Mouse (Mus musculus): ENCODE data around the gene Znrd1as.
A peak's percentile ranks its signal among the peaks of the same experiment; 100 is the strongest.

Znrd1as gene

DNA sequence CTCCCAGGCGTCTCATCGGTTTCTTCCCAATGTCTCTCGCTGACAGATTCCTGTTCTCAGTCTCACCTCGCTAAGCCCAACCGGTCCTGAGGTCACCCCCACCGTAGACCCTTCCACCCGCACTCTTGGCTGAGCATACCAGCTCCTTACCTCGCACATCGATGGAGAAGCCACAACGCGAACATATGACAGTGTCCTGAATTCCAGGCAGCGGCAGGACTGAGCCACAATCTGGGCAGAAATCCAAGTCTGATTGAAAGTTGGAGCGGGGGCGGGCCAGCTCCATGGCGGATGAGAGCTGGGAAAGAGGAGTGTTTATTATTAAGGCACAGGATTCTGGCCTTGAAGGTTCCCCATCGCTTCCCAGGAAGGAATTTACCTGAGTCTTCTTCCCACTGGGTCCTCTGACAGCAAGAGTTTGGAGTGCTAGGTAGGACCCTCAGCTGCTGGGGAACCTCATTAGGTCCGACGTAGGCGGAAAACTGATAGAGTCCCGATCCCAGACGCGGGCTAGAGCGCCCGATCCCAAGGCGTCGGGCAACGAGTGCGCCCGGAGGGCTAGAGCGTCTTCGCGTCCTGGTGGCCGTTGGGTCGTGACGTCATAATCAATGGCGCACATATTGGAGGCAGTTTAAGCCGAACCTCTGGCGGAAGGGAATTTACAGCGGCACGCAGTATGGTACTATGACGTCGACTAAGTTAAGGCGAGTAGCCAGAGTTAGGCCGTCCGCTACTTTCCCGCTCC is at the start of gene Znrd1as, which contains the start of gene Znrd1:
Gene Znrd1as (plus strand): TSS at position 594 of the 745 bp plus-strand sequence.
Gene Znrd1 (minus strand): TSS at position 561 of the 745 bp plus-strand sequence.
- peak; percentile 92 to 95 for DNase-seq

DNA sequence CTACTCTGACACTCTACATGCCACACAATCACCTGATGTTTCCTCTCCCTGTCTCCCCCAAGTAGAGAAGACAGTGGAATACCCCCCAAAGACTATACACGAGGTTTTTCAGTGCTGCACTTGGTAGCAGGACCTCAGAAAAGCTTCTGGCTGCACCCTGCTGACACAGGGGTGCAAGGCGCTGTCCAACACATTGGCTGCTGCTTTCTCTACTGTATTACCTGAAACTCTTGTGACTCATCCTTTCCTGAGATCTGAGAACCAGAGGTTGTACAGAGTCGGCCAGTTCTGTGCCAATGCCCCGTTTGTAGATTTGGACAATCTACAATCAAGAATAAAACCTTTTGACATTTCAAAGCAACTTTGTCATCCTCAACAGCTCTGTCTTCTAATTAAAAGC is 48.6 kb upstream of the Znrd1as start:
- DNase-seq: no peak

DNA sequence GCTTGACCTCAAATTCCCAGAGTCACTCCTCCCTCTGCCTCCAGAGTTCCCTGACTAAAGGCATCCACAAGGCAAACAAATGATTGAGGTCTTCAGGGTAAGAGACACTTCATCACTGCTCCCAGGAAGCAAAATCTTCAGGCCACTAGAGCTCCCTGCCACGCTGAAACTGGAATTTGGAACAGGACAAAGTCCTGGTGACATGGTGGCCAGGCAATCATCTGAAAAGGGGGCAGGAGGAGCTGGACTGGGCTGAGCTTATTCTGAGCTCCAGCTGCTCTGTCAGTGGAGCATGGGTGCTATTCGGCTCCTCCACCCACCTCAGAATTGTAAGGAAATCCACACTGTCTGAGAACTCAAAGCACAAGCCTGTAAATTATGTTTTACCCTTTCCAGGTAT is 46.4 kb upstream of the Znrd1as start:
- no peak for DNase-seq

DNA sequence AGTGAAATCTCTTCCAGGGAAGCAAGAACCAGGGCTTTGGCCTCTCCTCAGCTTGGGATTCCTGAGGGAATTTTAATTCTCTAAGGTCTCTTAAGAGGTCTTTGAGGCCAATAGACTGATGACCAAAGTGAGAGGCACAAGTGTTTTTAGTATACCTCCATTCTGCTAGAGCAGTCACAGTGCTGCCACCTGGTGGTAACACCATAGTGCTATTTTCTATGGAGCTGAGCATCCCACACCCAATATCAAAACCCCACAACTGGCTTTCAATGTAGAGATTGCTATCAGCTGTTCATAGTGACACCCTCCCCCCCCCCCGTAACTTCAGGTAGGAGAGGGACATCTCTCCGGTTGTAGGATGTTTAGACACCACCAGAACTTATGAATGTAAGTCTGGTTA is 44.3 kb upstream of the Znrd1as start:
- DNase-seq: peak; percentile 72 to 90

DNA sequence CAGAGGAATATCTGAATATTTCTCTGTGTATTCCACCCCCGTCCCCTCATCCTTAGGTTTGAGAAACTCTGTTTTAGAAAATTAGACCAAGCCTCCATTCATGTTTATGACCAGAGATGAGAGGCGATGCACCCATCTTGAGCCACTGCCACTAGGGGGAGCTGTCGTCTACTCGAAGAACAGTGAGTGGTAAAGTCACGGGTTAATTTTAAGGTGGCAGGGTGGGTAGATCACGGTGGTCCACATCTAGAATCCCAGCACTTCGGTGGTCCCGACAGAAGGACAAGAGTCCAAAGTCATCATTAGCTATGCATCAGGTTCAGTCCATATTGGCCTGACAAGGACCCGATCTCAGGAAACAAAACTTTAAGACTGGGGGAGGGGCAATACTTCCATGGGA is 43.3 kb upstream of the Znrd1as start:
- DNase-seq: peak; percentile 60 to 81

DNA sequence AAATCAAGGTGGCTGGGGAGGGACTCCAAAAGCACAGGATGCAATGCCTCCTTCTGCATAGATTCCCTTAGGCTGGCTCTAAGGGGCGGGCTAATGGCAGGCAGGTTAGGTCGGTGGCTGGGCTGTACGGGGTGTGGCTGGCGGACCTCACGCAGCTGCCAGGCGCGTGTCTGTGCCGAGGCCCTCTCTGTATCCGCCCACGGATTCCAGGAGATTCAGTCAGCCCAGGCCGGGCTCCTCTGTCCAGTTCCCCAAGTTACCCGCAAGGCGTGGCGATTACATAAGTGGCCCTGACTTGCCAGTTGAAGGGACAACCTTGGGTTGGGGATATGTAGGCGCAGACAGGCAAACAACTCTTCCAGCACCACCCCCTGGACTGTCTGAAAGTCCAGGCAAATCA is 38.2 kb upstream of the Znrd1as start:
- DNase-seq: no peak

DNA sequence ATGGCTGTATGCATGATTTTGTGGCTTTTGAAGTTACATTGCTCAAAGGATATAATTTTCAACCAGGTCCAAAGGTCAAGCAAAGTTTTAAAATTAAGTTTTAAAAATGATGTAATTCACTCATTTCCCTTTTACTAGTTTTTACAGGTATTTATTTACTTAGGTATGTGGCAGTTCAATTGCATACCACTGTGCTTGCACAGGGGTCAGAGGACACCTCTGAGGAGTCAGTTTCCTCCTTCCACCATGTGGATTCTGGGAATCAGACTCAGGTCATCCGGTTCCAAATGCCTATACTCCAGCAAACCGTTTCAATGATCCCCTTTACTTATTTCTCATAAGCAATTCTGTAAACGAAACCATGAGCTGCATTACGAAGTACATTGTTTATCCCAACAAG is 35.7 kb upstream of the Znrd1as start:
- no peak for DNase-seq

DNA sequence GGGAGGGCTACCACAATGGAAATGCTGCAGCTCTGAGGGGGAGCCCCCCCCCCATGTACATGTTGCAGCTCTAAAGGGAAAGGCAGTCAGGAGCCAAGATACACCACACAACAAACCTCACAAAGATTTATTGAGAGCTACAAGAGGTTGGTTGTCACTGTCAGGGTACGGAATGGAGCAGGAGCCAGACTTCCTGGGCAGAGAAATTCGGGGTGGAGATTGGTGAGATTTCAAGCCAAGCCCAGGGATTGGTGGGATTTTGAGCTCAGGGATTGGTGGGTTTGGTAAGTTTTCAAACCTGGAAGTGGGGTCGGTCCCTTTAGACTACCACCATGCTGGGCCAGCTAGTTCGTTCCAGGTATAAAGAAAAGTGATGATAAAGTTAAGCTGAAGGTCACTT is 34.9 kb upstream of the Znrd1as start:
- DNase-seq: no peak

DNA sequence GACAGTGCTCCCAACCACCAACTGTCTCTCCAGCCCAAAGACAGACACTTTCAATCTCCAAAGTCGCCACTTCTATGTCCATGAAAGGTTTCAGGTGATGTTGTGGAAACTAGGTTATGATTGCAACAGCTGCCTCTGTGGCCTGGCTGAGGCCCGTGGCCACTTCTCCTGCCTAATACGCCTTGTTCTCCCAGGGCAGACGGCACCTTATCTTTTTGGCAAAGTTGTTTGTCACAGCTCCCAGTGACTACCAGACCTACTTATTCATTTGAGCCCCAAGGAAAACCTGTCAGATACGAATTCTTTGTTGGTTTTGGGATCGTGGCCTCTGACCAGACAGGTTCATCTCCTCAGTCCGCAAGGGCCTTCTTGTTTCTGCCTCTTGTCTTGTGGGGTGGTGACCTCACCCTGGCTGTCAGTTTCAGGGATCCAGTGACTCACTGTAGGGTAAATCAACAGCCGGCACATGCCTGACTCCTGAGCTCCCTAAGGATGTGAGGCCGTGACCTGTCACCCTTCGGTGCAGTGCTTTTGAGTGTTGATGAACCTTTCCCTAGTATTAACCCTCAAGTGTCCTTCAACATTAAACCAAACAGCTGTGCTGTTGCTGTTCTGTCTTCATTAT is 30.8 kb upstream of the Znrd1as start:
- no peak for DNase-seq

DNA sequence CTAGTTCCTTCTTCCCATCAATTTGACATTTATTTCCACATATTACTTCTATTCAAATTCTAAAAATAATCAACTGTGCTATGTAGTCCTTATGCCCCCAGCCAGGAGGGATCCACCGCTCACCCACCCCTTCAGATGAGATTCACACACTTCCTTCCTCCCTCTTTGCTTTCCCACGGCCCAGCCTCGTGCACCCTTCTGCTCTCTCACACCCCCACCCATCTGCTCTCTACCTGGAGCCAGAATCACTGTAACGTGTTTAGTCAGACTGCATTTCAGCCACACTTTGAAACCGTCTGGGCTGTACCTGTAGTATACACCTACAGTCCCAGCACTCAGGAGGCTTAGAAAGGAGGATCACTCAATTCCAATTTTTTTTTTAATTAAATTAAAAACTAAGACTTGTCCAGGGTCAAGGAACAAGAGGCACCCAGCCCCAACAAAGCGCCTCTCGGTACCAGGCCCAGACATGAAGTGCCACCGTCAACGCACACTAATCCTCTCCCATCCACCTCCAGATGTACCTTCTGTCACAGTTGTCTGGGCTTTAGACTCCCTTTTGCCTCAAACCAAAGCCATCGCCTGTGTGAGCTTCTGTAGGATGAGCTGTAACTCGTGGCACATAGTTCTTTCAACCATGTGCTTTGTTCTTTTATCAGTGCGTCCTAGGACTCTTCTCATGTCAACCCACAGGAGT is 29.0 kb upstream of the Znrd1as start:
- DNase-seq: no peak

DNA sequence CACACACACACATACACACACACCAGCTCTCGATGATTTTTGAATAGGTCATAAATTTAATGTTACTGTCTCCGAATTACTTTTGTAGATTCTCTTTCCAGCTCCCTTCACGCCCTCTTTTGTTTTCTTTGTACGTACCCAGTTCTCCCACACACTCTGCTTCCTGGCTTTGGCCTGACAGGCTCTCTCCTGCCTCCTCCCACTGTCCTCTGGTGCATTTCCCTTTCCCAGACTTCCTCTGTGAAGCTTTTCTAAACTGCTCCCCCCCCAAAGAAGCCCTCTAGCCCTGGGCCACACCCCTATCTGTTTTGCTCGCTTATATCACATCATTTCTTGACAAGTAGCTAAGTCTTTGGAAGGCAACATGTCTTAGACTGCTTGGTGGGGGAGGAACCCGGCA is 28.2 kb upstream of the Znrd1as start:
- DNase-seq: no peak

DNA sequence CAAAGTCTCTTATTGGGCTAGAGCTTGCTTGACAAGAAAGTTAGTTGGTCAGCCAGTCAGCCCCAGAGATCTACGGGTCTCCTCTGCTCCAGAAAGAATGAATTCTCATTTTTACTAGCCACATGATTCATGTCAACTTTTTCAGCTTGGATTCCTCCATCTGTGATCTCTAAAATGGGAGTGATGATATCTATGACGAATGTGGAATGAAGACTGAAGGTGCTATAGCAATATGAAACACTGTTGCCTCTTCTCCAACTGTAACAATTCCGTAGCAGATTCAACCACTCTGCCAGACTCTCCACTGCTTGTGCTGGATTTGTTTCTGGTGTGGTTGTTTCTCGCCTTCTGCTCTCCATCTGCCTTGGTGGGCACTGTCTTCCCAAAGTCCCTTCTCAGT is 27.3 kb upstream of the Znrd1as start:
- no peak for DNase-seq

DNA sequence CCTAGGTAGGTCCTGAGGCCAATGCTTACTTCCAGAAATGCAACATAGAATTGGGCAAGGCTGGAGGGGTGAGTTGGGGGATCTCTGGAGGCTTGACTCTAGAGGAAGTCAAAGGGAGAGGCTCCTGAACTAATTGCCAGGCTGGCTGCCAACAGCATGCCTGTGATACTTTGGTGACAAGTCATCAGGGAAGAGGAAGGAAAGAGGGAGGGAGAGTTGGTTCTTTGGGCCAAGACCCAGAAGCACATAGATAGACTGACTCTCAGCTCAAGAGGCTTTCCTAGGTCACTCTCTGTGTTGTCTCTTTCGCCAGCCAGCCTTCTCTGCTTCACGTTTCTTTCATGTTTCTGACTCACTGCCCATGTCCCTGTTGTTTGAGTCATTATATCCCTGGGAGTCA is 26.6 kb upstream of the Znrd1as start:
- DNase-seq: no peak

DNA sequence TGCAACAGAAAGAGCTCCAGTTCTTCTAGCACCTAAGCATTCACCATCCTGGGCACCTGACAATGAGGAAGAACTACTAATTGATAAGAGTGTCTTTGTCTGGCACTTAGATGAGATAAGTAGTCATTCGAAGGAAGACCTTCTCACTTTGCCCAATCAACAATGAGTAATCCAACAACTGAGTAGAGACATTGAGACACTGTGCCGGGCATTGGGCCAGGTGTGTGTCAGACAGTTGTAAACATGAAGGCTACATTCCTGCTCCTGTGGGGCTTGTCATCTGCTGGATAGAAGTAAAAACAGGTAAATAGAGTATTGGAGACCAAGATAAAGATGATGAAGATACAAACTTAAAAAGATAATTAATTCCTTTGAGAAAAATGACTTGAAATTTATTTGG is 20.3 kb upstream of the Znrd1as start:
- no peak for DNase-seq

DNA sequence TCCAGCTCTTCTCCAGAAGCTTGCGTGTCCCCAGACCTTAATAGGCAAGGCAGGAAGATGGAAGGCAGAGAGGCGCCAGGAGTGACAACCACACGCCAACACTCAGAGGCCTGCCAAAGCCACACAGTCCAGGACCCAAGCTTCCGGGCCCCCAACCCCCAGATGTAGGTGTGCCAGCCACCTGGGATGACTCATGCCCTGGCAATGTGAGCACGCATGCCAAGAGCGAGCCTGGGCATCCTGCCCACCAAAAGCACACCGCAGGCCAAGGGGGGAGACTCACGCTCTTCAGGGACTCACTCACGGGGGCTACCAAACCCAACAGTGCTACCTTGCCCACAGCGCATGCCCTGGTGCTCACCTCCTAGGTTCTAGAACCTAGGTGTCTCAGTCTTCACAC is 16.0 kb upstream of the Znrd1as start:
- peak; percentile 74 to 83 for DNase-seq

DNA sequence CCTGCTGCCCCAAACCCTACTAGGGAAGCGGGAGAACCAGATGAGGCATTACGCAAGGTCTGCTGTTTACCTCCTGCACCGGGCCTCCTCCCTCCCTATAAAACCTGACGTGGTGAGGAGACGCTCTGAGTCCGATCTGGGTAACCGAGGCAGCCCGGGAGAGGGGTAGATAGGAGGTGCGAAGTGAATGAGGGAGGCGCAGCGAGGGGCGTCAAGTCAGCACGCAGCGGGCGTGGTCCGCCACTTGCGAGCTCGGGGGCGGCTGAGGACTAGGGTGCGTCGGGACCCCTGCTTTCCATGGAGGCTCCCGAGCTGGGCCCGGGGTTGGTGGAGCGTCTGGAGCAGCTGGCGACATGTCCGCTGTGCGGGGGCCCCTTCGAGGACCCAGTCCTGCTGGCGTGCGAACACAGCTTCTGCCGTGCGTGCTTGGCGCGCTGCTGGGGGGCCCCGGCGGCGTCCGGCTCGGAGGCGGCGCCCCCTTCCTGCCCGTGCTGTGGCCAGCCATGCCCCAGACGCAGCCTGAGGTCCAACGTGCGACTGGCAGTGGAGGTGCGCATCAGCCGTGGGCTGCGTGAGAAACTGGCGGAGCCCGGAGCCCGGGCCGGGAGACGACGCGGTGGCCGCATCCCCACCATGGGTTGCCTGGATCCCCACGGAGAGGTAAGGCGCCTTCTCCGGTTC is 15.5 kb upstream of the Znrd1as start, which contains the start of gene Rnf39:
Gene Rnf39 (plus strand): TSS at position 128 of the 681 bp plus-strand sequence.
- peak; percentile 57 to 59 for DNase-seq

DNA sequence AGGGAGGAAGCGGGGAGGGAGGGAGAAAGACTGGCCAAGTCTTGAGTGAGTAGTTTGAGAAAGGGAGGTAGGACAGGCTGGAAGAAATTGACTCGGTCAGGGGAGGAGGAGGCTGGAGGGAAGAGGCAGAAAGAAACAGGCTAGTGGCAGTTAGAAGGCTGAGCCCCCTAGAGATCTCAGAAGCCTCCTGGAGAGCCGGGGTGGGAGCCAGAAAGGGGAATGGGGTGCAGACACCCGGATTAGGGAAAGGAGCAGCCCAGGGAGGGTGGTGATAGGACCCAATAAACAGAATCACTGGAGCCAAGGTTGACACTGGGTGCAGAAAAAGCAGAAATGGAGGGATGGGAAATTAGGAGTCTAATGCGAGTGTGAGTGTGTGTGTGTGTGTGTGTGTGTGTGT is 14.7 kb upstream of the Znrd1as start:
- no peak for DNase-seq

DNA sequence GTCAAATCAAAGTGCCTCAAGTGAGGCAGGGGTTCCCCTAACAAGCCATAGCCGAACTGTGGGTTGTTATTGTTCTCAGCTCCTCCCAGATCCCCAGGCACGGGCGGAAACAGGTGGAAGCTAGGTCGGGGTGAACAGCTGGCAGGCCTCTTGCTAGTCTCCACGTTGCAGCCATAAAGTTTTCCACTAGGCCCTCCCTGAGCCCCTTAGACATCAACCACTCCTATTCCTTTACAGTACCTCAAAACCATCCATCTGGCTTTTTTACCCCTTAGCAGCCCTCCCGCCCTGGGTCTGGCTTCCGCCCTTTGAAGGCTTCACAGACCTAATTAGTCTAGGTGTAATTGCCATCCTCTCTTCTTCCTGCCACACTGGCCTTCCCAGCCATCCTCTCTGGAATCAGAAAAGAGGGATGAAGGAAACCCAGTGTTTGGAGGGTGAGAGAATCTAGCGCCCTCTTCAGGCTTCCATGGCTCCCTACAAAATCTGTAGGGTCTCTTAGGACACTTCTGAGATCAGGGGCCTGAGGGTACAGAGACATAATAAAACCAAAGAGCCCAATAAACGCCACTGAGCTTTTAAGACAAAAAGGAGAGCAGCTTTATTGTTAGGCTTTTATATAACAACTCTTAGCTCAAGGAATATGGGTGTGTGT is 14.1 kb upstream of the Znrd1as start:
- peak in 1 of 2 experiments; percentile 34 for DNase-seq

DNA sequence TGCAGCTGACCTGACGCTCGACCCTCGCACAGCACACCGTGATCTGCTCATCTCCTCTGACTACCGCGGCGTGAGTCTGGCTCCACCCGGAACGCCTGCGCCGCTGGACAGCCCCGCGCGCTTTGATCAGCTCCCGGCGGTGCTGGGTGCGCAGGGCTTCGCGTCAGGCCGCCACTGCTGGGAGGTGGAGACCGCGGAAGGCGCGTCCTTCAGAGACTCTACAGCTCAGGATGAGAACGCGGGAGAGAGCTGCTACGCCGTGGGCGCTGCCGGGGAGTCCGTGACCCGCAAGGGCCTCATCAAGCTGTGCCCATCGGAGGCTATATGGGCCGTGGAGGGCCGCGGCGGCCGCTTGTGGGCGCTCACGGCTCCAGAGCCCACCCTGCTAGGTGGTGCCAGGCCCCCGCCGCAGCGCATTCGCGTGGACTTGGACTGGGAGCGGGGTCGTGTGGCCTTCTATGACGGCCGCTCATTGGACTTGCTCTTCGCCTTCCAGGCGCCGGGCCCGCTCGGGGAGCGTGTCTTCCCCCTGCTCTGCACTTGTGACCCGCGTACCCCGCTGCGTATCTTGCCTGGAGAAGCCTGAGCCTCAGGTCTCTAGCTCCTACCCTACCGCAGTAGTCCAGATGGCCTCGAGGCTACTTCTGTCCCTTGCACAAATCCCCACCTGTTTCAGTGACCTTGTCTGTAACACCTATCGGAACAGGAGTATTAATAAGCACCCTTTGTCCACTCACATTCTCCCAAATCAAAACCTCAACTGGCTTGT is 11.2 kb upstream of the Znrd1as start:
- peak; percentile 80 to 81 for DNase-seq

DNA sequence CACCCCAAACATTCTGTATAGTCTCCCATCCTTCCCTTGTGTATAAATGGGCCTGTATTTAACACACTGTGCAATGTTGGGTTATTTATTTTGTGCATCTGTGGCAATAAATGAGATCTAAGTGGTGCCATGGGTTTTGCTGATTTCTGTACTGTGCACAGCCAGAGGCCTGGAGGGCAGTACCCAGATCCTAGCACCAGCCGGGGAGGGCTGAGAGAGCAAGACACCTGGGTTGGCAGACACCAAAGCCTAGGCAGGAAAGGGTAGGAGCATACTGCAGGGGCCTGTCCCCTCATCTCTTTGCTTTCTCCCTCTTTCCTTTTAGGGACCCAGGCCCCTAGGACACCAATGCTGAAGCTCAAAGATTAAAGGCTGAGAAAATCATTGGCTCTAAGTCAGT is 10.1 kb upstream of the Znrd1as start:
- DNase-seq: no peak

DNA sequence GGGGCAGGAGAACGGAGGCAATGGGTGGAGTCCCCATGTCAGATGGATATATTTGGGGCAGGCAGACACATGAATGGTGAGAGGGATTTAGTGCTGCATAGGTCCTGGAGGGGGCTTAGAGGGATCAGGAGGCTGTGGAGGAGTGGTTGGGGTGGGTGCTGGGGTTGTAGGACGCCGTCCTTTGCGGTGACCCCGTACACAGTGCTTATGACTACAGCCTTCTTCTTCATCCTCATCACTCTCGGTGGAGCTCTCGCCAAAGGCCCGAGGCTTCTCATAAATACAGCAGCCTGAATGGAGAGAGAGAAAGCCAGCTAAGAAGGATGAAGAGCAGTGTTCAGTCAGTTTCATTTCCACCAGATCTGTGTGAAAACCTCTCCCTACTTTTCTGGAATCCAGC is 9.1 kb upstream of the Znrd1as start:
- no peak for DNase-seq

Data from cerebellum, postnatal 25 days (tissue).